Mouse (Mus musculus): ENCODE data around the gene Kcnc2.

DNA sequence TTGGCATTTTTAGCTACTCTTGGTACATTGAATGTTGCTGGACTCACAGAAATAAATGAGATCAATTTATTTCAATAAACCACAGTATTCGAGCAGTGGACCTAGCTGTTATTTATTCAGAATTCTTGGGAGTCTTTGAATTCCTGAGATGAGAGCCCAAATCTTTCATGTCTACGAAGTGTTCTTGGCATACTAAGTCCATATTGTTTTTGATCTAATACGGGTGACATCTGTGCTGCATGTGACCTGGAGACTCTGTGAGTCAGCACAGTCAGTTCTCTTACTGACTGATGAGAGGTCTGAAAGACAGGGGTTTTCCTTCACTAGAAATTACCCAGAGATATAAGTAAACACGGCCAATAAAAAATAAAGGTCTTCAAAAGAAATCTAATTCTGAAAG, 173.7 kb downstream of the Kcnc2 start:
- TF ChIP-seq ZC3H11A (IDR thresholded peaks at IDR 0.05; ENCODE audit: borderline replicate concordance, low read depth, low read length) = no peak
- TF ChIP-seq CHD2 (IDR thresholded peaks at IDR 0.05; ENCODE audit: low read depth, low read length) = no peak
- TF ChIP-seq MAFK (IDR thresholded peaks at IDR 0.05; ENCODE audit: insufficient read depth, low read depth, low read length) = no peak
- TF ChIP-seq ZNF384 (IDR thresholded peaks at IDR 0.05; ENCODE audit: low read depth, low read length) = no peak
